Mouse (Mus musculus): ENCODE measurements at regions not wholly inside any gene's neighbourhood (a gene's known extent, or its start where the extent isn't known, plus 50 kb on each side); places are given as distances from the start of the nearest gene placed in this dataset.

DNA sequence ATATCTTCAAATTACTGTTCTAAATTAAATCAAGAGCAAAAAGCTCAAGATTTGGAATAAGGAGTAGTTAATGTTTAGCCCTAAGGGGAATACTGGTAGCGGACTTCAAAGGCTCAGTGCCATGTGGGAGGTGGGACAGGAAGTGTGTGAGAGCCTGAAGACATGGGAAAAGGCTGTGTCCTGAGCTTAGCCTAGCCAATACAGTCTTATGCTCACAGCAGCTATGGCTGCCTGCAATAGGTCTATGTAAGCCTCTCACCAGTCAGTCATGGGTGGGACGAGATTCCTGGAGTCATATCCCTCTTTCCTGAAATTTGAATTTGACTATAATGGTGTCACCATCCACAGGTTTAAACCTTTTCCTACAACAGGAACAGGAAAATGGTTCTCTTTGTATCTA lies 173.7 kb downstream of the Spry2 start:
- Histone ChIP-seq H3K36me3 (replicated peaks in 1 of 2; ENCODE audit: control insufficient read depth in 1 of 2, insufficient read depth in 1 of 2, low read length in 1 of 2) (no peaks in the 10 kb centered on the region), H3K79me2 (replicated peaks; ENCODE audit: control insufficient read depth, extremely low read depth, insufficient read depth, poor library complexity, severe bottlenecking) (no peaks in the 10 kb centered on the region), H3K4me2 (ENCODE audit: insufficient read depth, low read depth, poor library complexity, severe bottlenecking) (no peak overlapping the region), H3K9me3 (replicated peaks; ENCODE audit: low read length) (peaks cover 10% of the 10 kb centered on the region), H3K4me3 (replicated peaks in 1 of 3; ENCODE audit: low read depth in 2 of 3, low read length in 2 of 3, poor library complexity in 1 of 3) (no peak overlapping the region), H3K27ac (ENCODE audit: insufficient read depth, low read depth) (no peak overlapping the region), H3K9ac (ENCODE audit: insufficient read depth, low read depth) (no peak overlapping the region), H3K27me3 (replicated peaks) (no peaks in the 10 kb centered on the region), H3K4me1 (ENCODE audit: control insufficient read depth in 1 of 2, insufficient read depth in 2 of 2) (no peaks in the 10 kb centered on the region)
- TF ChIP-seq MAX (IDR thresholded peaks at IDR 0.05; ENCODE audit: low read length) (no peak), MXI1 (IDR thresholded peaks at IDR 0.05; ENCODE audit: low read depth, low read length) (no peak), RAD21 (IDR thresholded peaks at IDR 0.05; ENCODE audit: low read depth, low read length) (no peak), SIN3A (IDR thresholded peaks at IDR 0.05; ENCODE audit: low read length) (no peak), SMC3 (IDR thresholded peaks at IDR 0.05; ENCODE audit: low read depth, low read length) (no peak), ZMIZ1 (IDR thresholded peaks at IDR 0.05; ENCODE audit: low read depth, low read length) (no peak), POLR2A (IDR thresholded peaks at IDR 0.05; ENCODE audit: low read depth, low read length) (no peak), KAT2A (IDR thresholded peaks at IDR 0.05; ENCODE audit: insufficient replicate concordance, low read length) (no peak), RCOR1 (conservative IDR thresholded peaks at IDR 0.05; ENCODE audit: low read depth, low read length) (no peak), E2F4 (IDR thresholded peaks at IDR 0.05; ENCODE audit: insufficient replicate concordance, low read depth, low read length) (no peak)
- in situ Hi-C loops (cut with MboI; ENCODE audit: low pct_ligation_motif_present, low pct_unique_long_range_greater_than_20kb, low sequenced_read_pairs), result no loop called here
- DNase-seq (ENCODE audit: extremely low read depth), result no peak
- dilution Hi-C loops (cut with MboI; ENCODE audit: extremely low pct_ligation_motif_present, extremely low pct_unique_long_range_greater_than_20kb, low sequenced_read_pairs), result no loop called here

GRCm38 (mm10) chr14:105721576-105721975 lies 175.0 kb downstream of the Spry2 start:
- Histone ChIP-seq H3K27ac (ENCODE audit: insufficient read depth, low read depth) (no peak overlapping the region), H3K9me3 (replicated peaks; ENCODE audit: low read length) (peaks cover 13% of the 10 kb centered on the region), H3K79me2 (replicated peaks; ENCODE audit: control insufficient read depth, extremely low read depth, insufficient read depth, poor library complexity, severe bottlenecking) (no peaks in the 10 kb centered on the region), H3K27me3 (replicated peaks) (no peaks in the 10 kb centered on the region), H3K4me2 (ENCODE audit: insufficient read depth, low read depth, poor library complexity, severe bottlenecking) (no peak overlapping the region), H3K4me3 (replicated peaks in 1 of 3; ENCODE audit: low read depth in 2 of 3, low read length in 2 of 3, poor library complexity in 1 of 3) (no peak overlapping the region), H3K4me1 (ENCODE audit: control insufficient read depth in 1 of 2, insufficient read depth in 2 of 2) (no peaks in the 10 kb centered on the region), H3K9ac (ENCODE audit: insufficient read depth, low read depth) (no peak overlapping the region), H3K36me3 (replicated peaks in 1 of 2; ENCODE audit: control insufficient read depth in 1 of 2, insufficient read depth in 1 of 2, low read length in 1 of 2) (no peaks in the 10 kb centered on the region)
- no peak for TF ChIP-seq SMC3 (IDR thresholded peaks at IDR 0.05; ENCODE audit: low read depth, low read length)
- TF ChIP-seq PAX5 (IDR thresholded peaks at IDR 0.05; ENCODE audit: low read length), result no peak
- TF ChIP-seq CHD1 (IDR thresholded peaks at IDR 0.05; ENCODE audit: low read depth, low read length), result no peak
- TF ChIP-seq ZKSCAN1 (IDR thresholded peaks at IDR 0.05; ENCODE audit: borderline replicate concordance, low read depth, low read length), result no peak
- TF ChIP-seq GABPA (IDR thresholded peaks at IDR 0.05; ENCODE audit: insufficient replicate concordance, low read depth, low read length), result no peak
- no peak for TF ChIP-seq ELF1 (IDR thresholded peaks at IDR 0.05; ENCODE audit: low read depth, low read length)
- TF ChIP-seq EP300 (IDR thresholded peaks at IDR 0.05; ENCODE audit: low read length), result no peak
- no peak for TF ChIP-seq MYC (IDR thresholded peaks at IDR 0.05; ENCODE audit: low read depth, low read length)
- TF ChIP-seq USF2 (conservative IDR thresholded peaks at IDR 0.05; ENCODE audit: low read depth, low read length), result no peak
- TF ChIP-seq ZNF384 (IDR thresholded peaks at IDR 0.05; ENCODE audit: low read depth, low read length), result no peak
- TF ChIP-seq NELFE (IDR thresholded peaks at IDR 0.05; ENCODE audit: low read depth, low read length), result no peak
- TF ChIP-seq JUND (conservative IDR thresholded peaks at IDR 0.05; ENCODE audit: low read depth, low read length), result no peak
- no peak for TF ChIP-seq MAZ (IDR thresholded peaks at IDR 0.05; ENCODE audit: low read depth, low read length)
- TF ChIP-seq CHD2 (IDR thresholded peaks at IDR 0.05; ENCODE audit: low read length), result no peak
- TF ChIP-seq TCF12 (IDR thresholded peaks at IDR 0.05; ENCODE audit: low read depth, low read length), result no peak
- no peak for TF ChIP-seq NRF1 (IDR thresholded peaks at IDR 0.05; ENCODE audit: low read depth, low read length)
- no peak for TF ChIP-seq RAD21 (IDR thresholded peaks at IDR 0.05; ENCODE audit: low read depth, low read length)
- no peak for TF ChIP-seq MAFK (IDR thresholded peaks at IDR 0.05; ENCODE audit: insufficient replicate concordance, low read length)
- TF ChIP-seq POLR2A (IDR thresholded peaks at IDR 0.05; ENCODE audit: low read depth, low read length), result no peak
- dilution Hi-C loops (cut with MboI; ENCODE audit: extremely low pct_ligation_motif_present, extremely low pct_unique_long_range_greater_than_20kb, low sequenced_read_pairs), result no loop called here
- in situ Hi-C loops (cut with MboI; ENCODE audit: low pct_ligation_motif_present, low pct_unique_long_range_greater_than_20kb, low sequenced_read_pairs), result no loop called here
- DNase-seq (ENCODE audit: extremely low read depth), result no peak

All from CH12.LX (cell line).